Mouse (Mus musculus): ENCODE data around the gene Pecam1.

DNA sequence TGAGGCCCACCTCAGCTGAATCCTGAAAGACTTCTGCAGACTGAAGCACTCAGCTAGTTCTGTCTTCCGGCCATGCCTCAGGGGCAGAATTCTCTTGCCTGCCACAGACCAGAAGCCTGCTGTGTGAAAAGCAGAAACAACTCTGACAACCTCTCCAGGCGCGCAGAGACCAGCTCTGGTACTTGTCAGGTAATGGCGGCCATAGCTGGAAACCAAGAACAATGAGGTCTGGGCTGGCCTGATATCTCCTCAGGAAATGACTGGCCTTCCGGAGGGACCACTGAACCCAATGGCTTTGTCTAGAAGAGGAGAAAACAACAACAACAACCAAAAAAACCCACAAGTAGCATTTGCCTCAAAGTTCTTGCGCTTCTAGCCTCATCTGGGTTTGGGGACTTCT, 35.4 kb downstream of the Pecam1 start:
- no peak for TF ChIP-seq CTCF (IDR thresholded peaks at IDR 0.05; ENCODE audit: low read depth, low read length)
- no peak for TF ChIP-seq GATA1 (IDR thresholded peaks at IDR 0.05; ENCODE audit: borderline replicate concordance, low read length)

Measured in G1E (cell line).